Mouse (Mus musculus): ENCODE results near the gene Zic5.
"Not testable (repeated sequence)": the region's sequence is repeated elsewhere in the genome, so short reads cannot be mapped to it uniquely, and the experiment has no call there.

The Zic5 gene

GRCm38 (mm10) chr14:122463734-122464341 lies 1.6 kb downstream of the Zic5 start:
- DNase-seq: not testable (repeated sequence)

- no peak for DNase-seq
Measured at GRCm38 (mm10) chr14:122463080-122463691, 2.3 kb downstream of the Zic5 start.

- no peak for DNase-seq
Measured at GRCm38 (mm10) chr14:122462689-122463079, 2.8 kb downstream of the Zic5 start.

- no peak for DNase-seq
Measured at GRCm38 (mm10) chr14:122461966-122462365, 3.5 kb downstream of the Zic5 start.

- DNase-seq: no peak
Measured at GRCm38 (mm10) chr14:122461500-122461899, 4.0 kb downstream of the Zic5 start.

GRCm38 (mm10) chr14:122460226-122460625 lies 5.3 kb downstream of the Zic5 start:
- no peak for DNase-seq

- no peak for DNase-seq
Measured at GRCm38 (mm10) chr14:122459776-122460175, 5.7 kb downstream of the Zic5 start.

GRCm38 (mm10) chr14:122459332-122459731 lies 6.1 kb downstream of the Zic5 start:
- not testable (repeated sequence) for DNase-seq

GRCm38 (mm10) chr14:122455562-122455958 lies 9.9 kb downstream of the Zic5 start:
- no peak for DNase-seq

- no peak for DNase-seq
Measured at GRCm38 (mm10) chr14:122454901-122455561, 10.4 kb downstream of the Zic5 start.

- no peak for DNase-seq
Measured at GRCm38 (mm10) chr14:122453996-122454738, 11.3 kb downstream of the Zic5 start.

GRCm38 (mm10) chr14:122453388-122453995 lies 12.0 kb downstream of the Zic5 start:
- no peak for DNase-seq

GRCm38 (mm10) chr14:122452701-122453387 lies 12.6 kb downstream of the Zic5 start:
- no peak for DNase-seq

- DNase-seq: no peak
Measured at GRCm38 (mm10) chr14:122451551-122452145, 13.8 kb downstream of the Zic5 start.

GRCm38 (mm10) chr14:122450496-122451382 lies 14.7 kb downstream of the Zic5 start, which contains the start of gene Gm5089:
TSS of gene Gm5089 (minus strand) at chr14:122451115.
- DNase-seq: peak; percentile 48

GRCm38 (mm10) chr14:122449601-122450495 lies 15.6 kb downstream of the Zic5 start:
- DNase-seq: no peak

- no peak for DNase-seq
Measured at GRCm38 (mm10) chr14:122436850-122437249, 28.6 kb downstream of the Zic5 start.

GRCm38 (mm10) chr14:122434039-122434438 lies 31.4 kb downstream of the Zic5 start:
- no peak for DNase-seq

GRCm38 (mm10) chr14:122432558-122432957 lies 32.9 kb downstream of the Zic5 start:
- DNase-seq: no peak

GRCm38 (mm10) chr14:122427654-122428053 lies 37.8 kb downstream of the Zic5 start:
- no peak for DNase-seq
